In the genomic region with DNA sequence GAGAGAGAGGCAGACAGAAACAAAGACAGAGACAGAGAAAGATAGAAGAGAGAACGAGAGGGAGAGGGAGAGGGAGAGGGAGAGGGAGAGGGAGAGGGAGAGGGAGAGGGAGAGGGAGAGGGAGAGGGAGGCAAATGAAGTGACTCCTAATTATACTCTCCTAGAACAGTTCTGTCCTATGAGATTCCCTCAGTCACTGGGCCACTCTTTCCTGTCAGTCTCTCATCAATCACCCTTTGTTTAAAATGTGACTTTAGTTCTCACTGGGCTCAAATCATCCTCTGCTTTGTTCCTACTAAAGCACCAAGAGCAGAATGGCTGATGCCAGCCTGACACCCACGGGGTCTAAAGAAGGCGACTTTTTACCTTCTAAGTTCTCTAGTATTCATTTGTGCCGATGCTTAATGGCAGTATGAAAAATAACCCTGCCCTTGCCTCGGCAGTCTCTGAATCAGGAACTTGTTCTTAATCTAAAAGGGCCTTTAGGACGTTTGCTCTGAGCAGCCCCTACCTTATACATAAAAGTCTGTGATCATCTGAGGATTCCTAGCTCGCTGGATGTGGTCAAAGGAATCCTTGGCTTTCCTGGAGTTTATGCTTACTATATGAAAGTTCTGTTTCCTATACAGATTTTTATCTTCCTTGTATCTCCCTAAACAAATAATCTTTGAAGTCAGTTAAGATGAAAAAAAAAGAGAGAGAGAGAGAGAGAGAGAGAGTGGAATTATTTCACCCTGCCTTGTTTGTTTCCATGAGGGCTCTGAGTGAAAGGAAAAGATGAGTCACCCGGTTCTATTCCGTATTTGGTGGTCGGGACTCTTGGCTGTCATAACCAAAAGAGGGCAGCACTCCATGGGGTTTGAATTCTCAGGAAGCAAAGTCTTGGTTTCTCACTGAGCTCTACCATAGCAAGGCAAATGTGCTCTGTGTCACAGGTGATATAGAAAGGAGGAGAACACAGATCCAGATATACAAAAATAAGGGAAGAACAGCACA, we compare ENCODE assay signal across 9 mouse cellular contexts. TPM values are rescaled to one million over a fixed set of nuclear protein-coding genes. Genes with fewer than 3 reads are reported as not detected.
A peak's percentile ranks its signal among the peaks of the same experiment; 100 is the strongest.
DNase-seq lines count a peak whose midpoint lies in the region; ATAC-seq and TF ChIP-seq lines count a peak whose summit lies in the region.
"Had no signal": no experiment of that assay in that cellular context is flagged by ENCODE, and none has a peak within 500 bp of the region (broad histone marks: within the 10 kb centered on the region; RNA-seq: fewer than 3 reads in every experiment).

No protein-coding gene starts in this region.

- peak; percentile 87 for ATAC-seq in CD4-positive, CD25-positive, alpha-beta regulatory T cell, adult 4 months
- ATAC-seq in activated CD4-positive, CD25-positive, alpha-beta regulatory T cell, adult 4 months: peak; percentile 91
- peak; percentile 48 for ATAC-seq in lung, embryonic 14.5 days (ENCODE audit: insufficient read depth)

- no peaks in the 10 kb centered on the region for H3K36me3 ChIP-seq in lung, embryonic 14.5 days (ENCODE audit: insufficient read depth)
- H3K36me3 ChIP-seq: embryonic facial prominence, embryonic 13.5 days had no signal

- DNase-seq in forelimb bud, embryonic 11.5 days (ENCODE audit: low read depth, low spot score): peak; percentile 18
- DNase-seq in heart, postnatal 36 days: peak; percentile 57 to 58
- DNase-seq in kidney, postnatal 36 days: peak; percentile 73 to 82
- DNase-seq in lung, embryonic 14.5 days: peak; percentile 92
- peak; percentile 53 for DNase-seq in retina, embryonic 14.5 days (ENCODE audit: low spot score)
- no peak for DNase-seq in spleen, adult 12 weeks (ENCODE audit: low spot score)

- no peak overlapping the region for H3K4me3 ChIP-seq in lung, embryonic 14.5 days (ENCODE audit: low read depth, low read length)
- H3K4me3 ChIP-seq: embryonic facial prominence, embryonic 13.5 days had no signal

- peak; percentile 69 for TF ChIP-seq CTCF in lung, embryonic 14.5 days (IDR thresholded peaks at IDR 0.05; ENCODE audit: low read depth)

- intact Hi-C loops in heart, postnatal 36 days (cut with DNase I): loop anchor here (2.0 to 5.0 kb wide), 5 partner anchors 155 to 515 kb away; a partner anchor contains a TSS

- H3K9me3 ChIP-seq in lung, embryonic 14.5 days (ENCODE audit: low read depth, low read length): no peaks in the 10 kb centered on the region
- H3K9me3 ChIP-seq: embryonic facial prominence, embryonic 13.5 days had no signal

- H3K9ac ChIP-seq in lung, embryonic 14.5 days: no peak overlapping the region
- H3K9ac ChIP-seq: embryonic facial prominence, embryonic 13.5 days had no signal

- peaks cover 3% of the 10 kb centered on the region; the same call in 1 of the 2 replicates for H3K4me1 ChIP-seq in lung, embryonic 14.5 days (ENCODE audit: insufficient read depth)

- H3K27ac ChIP-seq in lung, embryonic 14.5 days (ENCODE audit: low read depth): peak overlapping the region; percentile 13; the same call in 1 of the 2 replicates
- H3K27ac ChIP-seq: embryonic facial prominence, embryonic 13.5 days had no signal

- WGBS in lung, embryonic 14.5 days: 13% methylated on average over 9 of the region's 10 CpGs

- no peak overlapping the region for H3K4me2 ChIP-seq in lung, embryonic 14.5 days
- H3K4me2 ChIP-seq: embryonic facial prominence, embryonic 13.5 days had no signal

- H3K27me3 ChIP-seq in lung, embryonic 14.5 days (ENCODE audit: insufficient read depth, low read length): no peaks in the 10 kb centered on the region
- H3K27me3 ChIP-seq: embryonic facial prominence, embryonic 13.5 days had no signal

RNA-seq across cellular contexts. Expression of a gene that starts 20.2 kb away (rescaled TPM):
- polyA plus RNA-seq in CD4-positive, CD25-positive, alpha-beta regulatory T cell, adult 4 months (2017; shearing (Covaris generic)): not detected
- polyA plus RNA-seq in activated CD4-positive, CD25-positive, alpha-beta regulatory T cell, adult 4 months (2017; shearing (Covaris generic)): not detected
- total RNA-seq in heart, postnatal 36 days (2021): under 1 TPM; 0.05 to 0.06 TPM
- 0.19 and 0.25 TPM in 2 replicates for polyA plus RNA-seq in lung, embryonic 14.5 days (2014; fragmentation: Nextera tagmentation; extraction: Ambion mirVana)
